Mouse (Mus musculus) lung, adult 18-20 months (tissue): ENCODE measurements around the gene Bmpr1a.
A peak's percentile ranks its signal among the peaks of the same experiment; 100 is the strongest.
"Not testable (repeated sequence)": the region's sequence is repeated elsewhere in the genome, so short reads cannot be mapped to it uniquely, and the experiment has no call there.

Source experiments
- DNase-seq, 2 experiments: peaks; one replicate each; pipeline ENCODE4 v3.0.0; 2022; ENCODE audit warnings: mixed read lengths in 2 of 2

Bmpr1a gene

DNA sequence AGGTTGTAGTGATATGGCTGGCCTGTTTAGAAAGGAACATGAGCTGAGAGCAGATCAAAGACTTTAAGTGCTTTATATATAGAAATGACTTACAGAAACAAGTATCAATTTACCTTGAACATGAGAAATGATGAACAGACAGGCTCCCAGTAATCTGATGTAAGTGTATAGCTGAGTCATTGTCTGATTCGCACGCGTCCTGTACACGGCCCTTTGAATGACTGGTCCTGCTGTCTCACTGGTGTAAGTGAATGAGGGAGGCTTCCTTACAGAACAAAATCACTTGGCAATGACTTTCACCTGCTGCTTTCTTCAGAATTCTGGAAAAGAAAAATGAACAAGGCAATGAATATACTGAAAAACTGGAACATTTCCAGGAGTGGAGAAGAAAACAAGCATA, 55.5 kb downstream of the Bmpr1a start:
- DNase-seq, result no peak

- no peak for DNase-seq
Observed at GRCm38 (mm10) chr14:34446624-34447023, 56.5 kb downstream of the Bmpr1a start.

- DNase-seq, result no peak
Observed at GRCm38 (mm10) chr14:34445348-34445747, 57.8 kb downstream of the Bmpr1a start.

DNA sequence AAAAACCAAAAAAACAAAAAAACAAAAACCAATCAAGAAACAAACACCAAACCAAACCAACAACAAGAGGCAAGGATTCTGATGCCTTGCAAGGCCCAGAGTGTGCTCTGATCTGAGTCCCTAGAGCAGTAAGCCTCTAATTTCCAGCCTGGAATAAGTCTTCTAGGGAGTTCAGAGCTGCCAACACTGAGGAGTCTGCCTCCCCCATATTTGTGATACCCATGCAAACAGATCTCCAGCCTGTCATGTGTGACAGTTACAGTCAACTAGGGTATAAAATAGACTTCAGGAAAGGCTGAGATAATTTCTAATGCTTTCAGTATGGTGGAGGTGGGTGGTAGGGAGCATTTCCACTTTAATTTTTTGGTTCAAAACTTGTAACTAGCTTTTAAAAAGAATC, 58.2 kb downstream of the Bmpr1a start:
- no peak for DNase-seq

DNA sequence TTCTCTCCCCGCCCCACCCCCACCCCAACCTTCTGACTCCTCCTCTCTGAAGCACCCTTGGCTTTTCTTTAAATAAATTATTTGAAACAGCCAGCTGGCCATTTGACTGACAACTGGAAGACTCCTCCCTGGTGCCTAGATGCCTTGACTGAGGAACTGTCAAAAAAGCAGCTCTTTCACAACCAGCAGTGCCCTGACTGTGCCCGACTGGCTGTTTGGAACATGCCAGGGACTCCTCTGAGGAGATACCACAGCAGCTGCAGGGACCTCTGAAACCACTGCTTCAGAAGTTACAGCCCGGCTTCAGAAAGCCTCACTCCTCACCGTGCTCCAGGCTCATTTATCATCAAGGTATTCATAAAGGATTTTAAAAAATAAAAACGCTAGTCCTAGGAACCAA, 58.8 kb downstream of the Bmpr1a start:
- no peak for DNase-seq

GRCm38 (mm10) chr14:34442531-34442930, 60.6 kb downstream of the Bmpr1a start:
- DNase-seq, result no peak

DNA sequence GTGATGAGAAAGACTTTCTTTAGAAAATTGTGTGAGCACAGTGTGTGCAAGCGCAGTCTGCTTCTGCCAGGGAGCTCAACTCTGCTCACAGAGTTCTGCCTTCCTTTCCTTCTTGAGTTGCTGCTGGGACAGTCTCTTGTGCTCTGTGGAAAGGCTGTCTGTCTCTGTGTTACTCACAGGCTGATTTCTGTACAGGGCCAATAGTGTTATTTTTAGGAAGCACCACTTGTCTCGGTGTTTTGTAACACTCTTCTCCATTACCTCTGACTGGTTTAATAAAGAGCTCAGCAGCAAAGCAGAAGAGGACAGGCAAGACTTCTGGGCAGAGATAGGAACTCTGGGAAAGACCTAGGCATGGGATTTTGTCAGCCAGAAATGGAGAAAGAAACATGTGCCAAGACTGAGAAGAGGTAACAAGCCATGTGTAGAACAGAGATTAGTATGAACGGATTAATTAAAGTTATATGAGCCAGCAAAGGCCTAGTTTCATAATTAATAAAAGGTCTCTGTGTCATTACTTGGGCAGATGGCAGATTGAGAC, 62.5 kb downstream of the Bmpr1a start:
- no peak for DNase-seq

DNA sequence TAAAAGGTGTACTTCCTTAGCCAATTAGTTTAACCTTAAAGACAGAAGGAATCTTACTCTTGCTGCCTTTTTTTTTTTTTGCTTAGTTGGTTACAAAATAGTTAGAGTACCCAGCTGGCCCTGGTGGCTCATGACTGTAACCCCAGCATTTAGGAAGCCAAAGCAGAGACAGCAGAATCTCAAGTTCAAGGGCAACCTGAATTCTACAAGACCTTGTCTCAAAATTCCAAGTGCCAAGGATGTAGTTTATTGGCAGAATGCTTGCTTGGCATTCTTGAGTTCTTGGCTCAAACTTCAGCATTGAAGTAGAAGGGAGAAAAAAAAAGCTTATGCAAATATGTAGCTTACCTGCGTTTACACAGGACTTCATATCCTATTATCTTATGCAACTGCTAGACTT, 74.1 kb downstream of the Bmpr1a start:
- no peak for DNase-seq

DNA sequence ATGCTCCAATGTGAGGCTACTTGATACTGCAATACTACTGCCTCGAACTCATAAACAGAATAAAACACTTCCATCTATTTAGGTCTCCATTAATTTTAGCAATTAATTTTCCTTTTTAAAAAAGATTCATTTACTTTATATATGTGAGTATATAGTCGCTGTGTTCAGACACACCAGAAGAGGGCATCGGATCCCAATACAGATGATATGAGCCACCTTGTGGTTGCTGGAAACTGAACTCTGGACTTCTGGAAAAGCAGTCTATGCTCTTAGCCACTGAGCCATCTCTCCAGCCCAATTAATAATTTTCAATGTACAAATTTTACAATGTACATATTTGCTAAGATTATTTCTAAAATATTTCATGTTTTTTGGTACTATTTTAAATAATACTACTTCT, 74.9 kb downstream of the Bmpr1a start:
- no peak for DNase-seq

- DNase-seq, result no peak
Observed at GRCm38 (mm10) chr14:34421078-34421477, 82.1 kb downstream of the Bmpr1a start.

DNA sequence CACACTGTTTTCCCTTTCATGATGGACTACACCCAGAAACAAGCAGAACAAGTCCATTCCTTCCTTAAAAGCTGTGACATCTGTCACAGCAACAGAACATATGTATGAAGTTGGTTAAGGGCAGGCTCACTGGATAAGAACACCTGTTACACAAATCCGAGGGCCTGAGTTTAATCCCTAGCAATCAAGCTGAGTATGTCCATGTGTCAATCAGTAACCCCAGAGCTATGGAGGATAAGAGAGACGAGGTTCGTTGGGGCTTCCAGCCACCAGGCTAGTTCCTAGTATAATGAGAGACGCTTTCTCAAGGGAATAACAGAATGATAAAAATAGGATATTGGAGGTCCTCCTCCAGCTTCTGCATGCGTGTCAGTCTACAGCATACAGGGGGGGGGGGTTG, 85.6 kb downstream of the Bmpr1a start:
- no peak for DNase-seq

GRCm38 (mm10) chr14:34416946-34417345, 86.2 kb downstream of the Bmpr1a start:
- DNase-seq, result not testable (repeated sequence)

GRCm38 (mm10) chr14:34412164-34412896, 90.8 kb downstream of the Bmpr1a start:
- DNase-seq, result no peak

DNA sequence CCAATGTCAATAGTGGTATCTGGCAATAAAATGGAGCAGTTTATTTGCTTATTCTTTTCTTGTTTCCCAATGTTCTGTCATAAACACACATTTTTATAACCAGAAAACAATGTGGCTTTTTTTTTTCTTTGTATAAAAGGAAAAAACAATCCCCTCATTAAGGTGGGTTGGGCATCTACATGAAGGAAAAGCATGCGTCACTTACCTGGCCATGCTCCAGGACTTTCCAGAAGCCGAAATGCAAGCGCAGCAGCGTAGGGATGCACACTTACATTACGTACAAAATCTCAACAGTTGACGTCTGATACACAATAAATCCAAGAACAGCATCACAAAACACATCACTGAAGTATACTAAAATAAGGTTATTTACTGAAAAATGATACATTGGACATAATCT, 92.4 kb downstream of the Bmpr1a start:
- no peak for DNase-seq

- DNase-seq, result no peak
Observed at GRCm38 (mm10) chr14:34403424-34403823, 99.7 kb downstream of the Bmpr1a start.

DNA sequence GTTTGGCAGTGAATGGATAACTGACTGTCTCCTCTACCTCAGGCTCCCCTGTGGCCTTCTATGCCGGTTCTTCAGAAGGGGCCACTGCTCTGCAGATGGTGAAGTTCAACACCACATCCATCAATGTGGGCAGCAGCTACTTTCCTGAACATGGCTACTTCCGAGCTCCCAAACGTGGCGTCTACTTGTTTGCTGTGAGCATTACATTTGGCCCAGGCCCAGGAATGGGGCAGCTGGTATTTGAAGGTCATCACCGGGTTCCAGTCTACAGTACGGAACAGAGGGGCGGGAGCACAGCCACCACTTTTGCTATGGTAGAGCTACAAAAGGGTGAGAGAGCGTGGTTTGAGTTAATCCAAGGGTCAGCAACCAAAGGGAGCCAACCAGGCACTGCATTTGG, 100.3 kb downstream of the Bmpr1a start:
- no peak for DNase-seq

- peak; percentile 71 to 80 for DNase-seq
Observed at GRCm38 (mm10) chr14:34401135-34401534, 102.0 kb downstream of the Bmpr1a start.

- no peak for DNase-seq
Observed at GRCm38 (mm10) chr14:34400021-34400420, 103.1 kb downstream of the Bmpr1a start.

DNA sequence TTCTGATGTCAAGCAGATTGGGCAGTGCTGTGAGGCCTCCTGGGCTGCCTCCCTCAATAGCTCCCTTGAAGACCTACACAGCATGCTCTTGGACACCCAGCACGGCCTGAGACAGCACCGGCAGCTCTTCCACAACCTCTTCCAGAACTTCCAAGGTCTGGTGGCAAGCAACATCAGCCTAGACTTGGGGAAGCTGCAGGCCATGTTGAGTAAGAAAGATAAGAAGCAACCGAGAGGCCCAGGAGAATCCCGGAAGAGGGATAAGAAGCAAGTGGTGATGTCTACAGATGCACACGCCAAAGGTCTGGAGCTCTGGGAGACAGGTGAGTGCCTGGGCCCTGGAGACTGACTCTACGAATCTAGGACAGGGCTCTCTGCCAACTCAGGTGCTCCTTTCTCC, 103.8 kb downstream of the Bmpr1a start:
- DNase-seq, result no peak

GRCm38 (mm10) chr14:34398901-34399300, 104.2 kb downstream of the Bmpr1a start:
- no peak for DNase-seq

GRCm38 (mm10) chr14:34397871-34398270, 105.3 kb downstream of the Bmpr1a start:
- DNase-seq, result no peak

DNA sequence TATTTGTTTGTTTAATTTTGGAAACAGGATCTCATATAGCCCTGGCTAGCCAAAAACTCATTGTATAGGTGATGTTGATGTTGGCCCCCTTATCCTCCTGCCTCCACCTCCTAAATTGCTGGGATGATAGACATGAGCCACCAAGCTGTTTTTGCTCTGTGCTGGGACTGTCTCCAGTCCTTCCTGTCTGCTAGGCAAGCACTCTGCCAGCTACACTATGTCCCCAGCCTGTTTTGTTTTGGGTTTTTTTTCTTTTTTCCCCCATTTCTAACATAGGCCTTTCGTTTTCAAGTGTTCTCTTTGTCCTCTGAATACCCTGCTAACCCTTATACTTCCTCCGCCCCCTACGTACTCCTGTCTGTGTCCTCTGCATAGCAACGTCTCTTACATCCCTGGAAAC, 109.8 kb downstream of the Bmpr1a start:
- no peak for DNase-seq

DNA sequence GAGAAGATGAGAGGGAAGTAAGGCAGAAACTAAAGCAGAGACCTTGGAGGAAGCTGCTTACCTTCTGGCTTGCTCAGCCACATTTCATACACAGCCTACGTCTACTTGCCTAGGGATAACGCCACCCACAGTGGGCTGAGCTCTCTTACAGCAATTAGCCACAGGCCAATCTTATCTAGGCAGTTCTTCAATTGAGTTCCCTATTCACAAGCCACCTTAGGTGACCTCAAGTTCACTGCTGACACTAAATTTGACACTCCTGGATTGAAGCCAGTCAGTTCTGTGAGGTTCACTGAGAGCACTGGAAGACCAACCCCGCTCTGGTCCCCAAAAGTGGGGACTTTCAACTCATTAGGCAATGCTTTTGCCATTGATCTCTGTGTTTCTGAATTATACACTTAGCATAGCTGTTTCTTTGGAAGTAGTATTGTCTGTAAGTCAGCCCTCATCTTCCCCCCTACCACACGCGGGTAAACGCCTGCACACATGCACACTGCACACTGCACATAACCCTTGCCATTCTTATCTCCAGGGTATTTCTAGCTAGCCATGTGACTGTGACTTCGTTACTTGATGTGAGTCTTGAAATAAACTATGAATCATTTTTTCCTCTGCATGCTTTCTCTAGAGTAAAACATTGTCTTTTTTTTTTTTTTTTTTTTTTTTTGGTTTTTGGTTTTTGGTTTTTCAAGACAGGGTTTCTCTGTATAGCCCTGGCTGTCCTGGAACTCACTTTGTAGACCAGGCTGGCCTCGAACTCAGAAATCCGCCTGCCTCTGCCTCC, 120.0 kb downstream of the Bmpr1a start:
- no peak for DNase-seq
